Mouse (Mus musculus) forebrain, embryonic 12.5 days (tissue): ENCODE measurements at regions not wholly inside any gene's neighbourhood (a gene's known extent, or its start where the extent isn't known, plus 50 kb on each side); places are given as distances from the start of the nearest gene placed in this dataset.

ENCODE experiments used
- ATAC-seq: fragments of 200-750 bp; cut with Nextera tagmentation; 2 replicates; pipeline ENCODE4 v1.8.0; 2017; ENCODE audit warnings: moderate TSS enrichment; ENCODE audit not compliant: low FRiP score
- H3K27ac ChIP-seq: fragments of 300-500 bp; sonication (generic); 2 replicates; pipeline ENCODE4 v1.5.1; 2016; ENCODE audit warnings: mild to moderate bottlenecking
- H3K27me3 ChIP-seq: fragments of 300-500 bp; sonication (generic); 2 replicates; pipeline ENCODE4 v1.6.1; 2016; ENCODE audit warnings: mild to moderate bottlenecking
- H3K36me3 ChIP-seq: fragments of 300-500 bp; sonication (generic); replicated peaks from 2 replicates; pipeline ENCODE4 v1.6.1; 2016; ENCODE audit warnings: mild to moderate bottlenecking
- H3K4me1 ChIP-seq: fragments of 300-500 bp; sonication (generic); 2 replicates; pipeline ENCODE4 v1.6.1; 2016
- H3K4me2 ChIP-seq: fragments of 300-500 bp; sonication (generic); 2 replicates; pipeline ENCODE4 v1.6.1; 2016; ENCODE audit warnings: mild to moderate bottlenecking, moderate library complexity
- H3K4me3 ChIP-seq: fragments of 300-500 bp; sonication (generic); replicated peaks from 2 replicates; pipeline ENCODE4 v1.5.1; 2016; ENCODE audit warnings: mild to moderate bottlenecking
- H3K9ac ChIP-seq: fragments of 300-500 bp; sonication (generic); 2 replicates; pipeline ENCODE4 v1.6.1; 2016; ENCODE audit warnings: mild to moderate bottlenecking
- H3K9me3 ChIP-seq: fragments of 300-500 bp; sonication (generic); 2 replicates; pipeline ENCODE4 v1.6.1; 2016
- WGBS: fragments of 180-500 bp; shearing (Covaris S2); methylation state at CpG from one replicate; pipeline ENCODE4 v1.1.7; 2016; 5-methylcytosine and 5-hydroxymethylcytosine counted together

- 79% methylated on average over 4 of the region's 4 CpGs for WGBS
- H3K27ac ChIP-seq: no peak overlapping the region
- no peaks in the 10 kb centered on the region for H3K4me1 ChIP-seq
- H3K4me3 ChIP-seq: no peak overlapping the region
- no peak overlapping the region for H3K4me2 ChIP-seq
- H3K36me3 ChIP-seq: no peaks in the 10 kb centered on the region
- ATAC-seq: no peak
- H3K9ac ChIP-seq: no peak overlapping the region
- H3K27me3 ChIP-seq: no peaks in the 10 kb centered on the region
- H3K9me3 ChIP-seq: no peaks in the 10 kb centered on the region
Observed at GRCm38 (mm10) chr6:66478326-66478964, 56.7 kb upstream of the Mad2l1 start.

GRCm38 (mm10) chr6:66479576-66479975 lies 55.6 kb upstream of the Mad2l1 start:
- Histone ChIP-seq H3K9ac (no peak overlapping the region), H3K27ac (no peak overlapping the region), H3K4me1 (no peaks in the 10 kb centered on the region), H3K36me3 (no peaks in the 10 kb centered on the region), H3K9me3 (no peaks in the 10 kb centered on the region), H3K4me2 (no peak overlapping the region), H3K27me3 (no peaks in the 10 kb centered on the region), H3K4me3 (no peak overlapping the region)
- 88% methylated on average over 5 of the region's 5 CpGs for WGBS
- ATAC-seq: no peak

- Histone ChIP-seq H3K4me1 (no peaks in the 10 kb centered on the region), H3K36me3 (no peaks in the 10 kb centered on the region), H3K4me2 (no peak overlapping the region), H3K4me3 (no peak overlapping the region), H3K27ac (no peak overlapping the region), H3K9me3 (no peaks in the 10 kb centered on the region), H3K9ac (no peak overlapping the region), H3K27me3 (no peaks in the 10 kb centered on the region)
- 57% methylated on average over 2 of the region's 2 CpGs for WGBS
- no peak for ATAC-seq
Observed at GRCm38 (mm10) chr6:66480207-66480606, 55.0 kb upstream of the Mad2l1 start.

- H3K4me3 ChIP-seq: no peak overlapping the region
- ATAC-seq: no peak
- H3K4me2 ChIP-seq: no peak overlapping the region
- H3K4me1 ChIP-seq: no peaks in the 10 kb centered on the region
- no peak overlapping the region for H3K27ac ChIP-seq
- 97% methylated on average over 3 of the region's 3 CpGs for WGBS
- H3K27me3 ChIP-seq: no peaks in the 10 kb centered on the region
- no peaks in the 10 kb centered on the region for H3K36me3 ChIP-seq
- H3K9ac ChIP-seq: no peak overlapping the region
- no peaks in the 10 kb centered on the region for H3K9me3 ChIP-seq
Observed at GRCm38 (mm10) chr6:66482797-66483196, 52.4 kb upstream of the Mad2l1 start.
